Mouse (Mus musculus) hindbrain, embryonic 16.5 days (tissue): Measurements from ENCODE around the gene Slc43a2. TPM values are rescaled to one million over a fixed set of nuclear protein-coding genes. Genes with fewer than 3 reads are reported as not detected.

Experiments used
- ATAC-seq: fragments of 200-750 bp; cut with Nextera tagmentation; 2 replicates; pipeline ENCODE4 v1.8.0; 2017; ENCODE audit warnings: moderate TSS enrichment, moderate library complexity
- H3K27ac ChIP-seq: fragments of 300-500 bp; sonication (generic); 2 replicates; pipeline ENCODE4 v1.5.1; 2014; ENCODE audit warnings: low read depth, mild to moderate bottlenecking, control low read depth, low read length, moderate library complexity
- H3K27me3 ChIP-seq: fragments of 300-500 bp; sonication (generic); replicated peaks from 2 replicates; pipeline ENCODE4 v1.6.1; 2014; ENCODE audit warnings: low read length; ENCODE audit not compliant: control insufficient read depth, insufficient read depth
- H3K36me3 ChIP-seq: fragments of 300-500 bp; sonication (generic); 2 replicates; pipeline ENCODE4 v1.6.1; 2014; ENCODE audit warnings: mild to moderate bottlenecking, low read length, moderate library complexity, mixed read lengths; ENCODE audit not compliant: control insufficient read depth, insufficient read depth
- H3K4me1 ChIP-seq: fragments of 300-500 bp; sonication (generic); 2 replicates; pipeline ENCODE4 v1.6.1; 2014; ENCODE audit warnings: low read depth, low read length; ENCODE audit not compliant: control insufficient read depth, insufficient read depth
- H3K4me2 ChIP-seq: fragments of 300-500 bp; sonication (generic); 2 replicates; pipeline ENCODE4 v1.6.1; 2014; ENCODE audit warnings: mild to moderate bottlenecking, low read length, control low read depth, moderate library complexity
- H3K4me3 ChIP-seq: fragments of 300-500 bp; sonication (generic); 2 replicates; pipeline ENCODE4 v1.5.1; 2014; ENCODE audit warnings: mild to moderate bottlenecking, low read length, control low read depth, moderate library complexity
- H3K9ac ChIP-seq: fragments of 300-500 bp; sonication (generic); 2 replicates; pipeline ENCODE4 v1.6.1; 2014; ENCODE audit warnings: low read depth, mild to moderate bottlenecking, control low read depth, low read length, moderate library complexity
- H3K9me3 ChIP-seq: fragments of 300-500 bp; sonication (generic); 2 replicates; pipeline ENCODE4 v1.6.1; 2014; ENCODE audit warnings: mild to moderate bottlenecking, low read length, moderate library complexity; ENCODE audit not compliant: control insufficient read depth
- WGBS: fragments of 180-500 bp; shearing (Covaris S2); extraction: QIAGEN DNeasy Blood & Tissue Kit; methylation state at CpG from one replicate; pipeline ENCODE4 v1.1.7; 2014; 5-methylcytosine and 5-hydroxymethylcytosine counted together
- polyA plus RNA-seq: library from polyadenylated mRNA; unstranded; fragments of >200 nt; fragmentation: Nextera tagmentation; extraction: Ambion mirVana; gene quantifications from 2 replicates; pipeline ENCODE4 v1.2.1, GENCODE M21; 2015

Gene Slc43a2
- polyA plus RNA-seq, 1 experiment from 2014 or later: 16.9 TPM

- H3K9ac ChIP-seq: no peak overlapping the region
- peaks cover 5% of the 10 kb centered on the region for H3K4me1 ChIP-seq
- H3K27me3 ChIP-seq: no peaks in the 10 kb centered on the region
- peak overlapping the region; percentile 4; the same call in 1 of the 2 replicates for H3K27ac ChIP-seq
- H3K36me3 ChIP-seq: no peaks in the 10 kb centered on the region
- 0 out of 2 replicates have a peak, but pooled peaks have one; percentile 40 for ATAC-seq
- H3K4me3 ChIP-seq: no peak overlapping the region
- WGBS: 71% methylated on average over 19 of the region's 19 CpGs
- H3K4me2 ChIP-seq: no peak overlapping the region
- H3K9me3 ChIP-seq: no peaks in the 10 kb centered on the region
These were observed 9.5 kb downstream of the Slc43a2 start for GRCm38 (mm10) chr11:75540710-75541581.

- H3K36me3 ChIP-seq: peaks cover 8% of the 10 kb centered on the region; the same call in 1 of the 2 replicates
- WGBS: 81% methylated on average over 9 of the region's 9 CpGs
- no peak for ATAC-seq
- no peak overlapping the region for H3K9ac ChIP-seq
- H3K27ac ChIP-seq: no peak overlapping the region
- no peak overlapping the region for H3K4me3 ChIP-seq
- H3K4me1 ChIP-seq: peaks cover 2% of the 10 kb centered on the region
- H3K4me2 ChIP-seq: no peak overlapping the region
- H3K9me3 ChIP-seq: no peaks in the 10 kb centered on the region
- no peaks in the 10 kb centered on the region for H3K27me3 ChIP-seq
These were observed 13.2 kb downstream of the Slc43a2 start for GRCm38 (mm10) chr11:75544713-75545112.

GRCm38 (mm10) chr11:75546057-75546456, 14.6 kb downstream of the Slc43a2 start:
- Histone ChIP-seq H3K36me3 (peaks cover 8% of the 10 kb centered on the region; the same call in 1 of the 2 replicates), H3K9ac (no peak overlapping the region), H3K4me1 (peaks cover 12% of the 10 kb centered on the region), H3K4me2 (no peak overlapping the region), H3K27me3 (no peaks in the 10 kb centered on the region), H3K9me3 (no peaks in the 10 kb centered on the region), H3K4me3 (no peak overlapping the region), H3K27ac (no peak overlapping the region)
- ATAC-seq: no peak
- 75% methylated on average over 4 of the region's 4 CpGs for WGBS

DNA sequence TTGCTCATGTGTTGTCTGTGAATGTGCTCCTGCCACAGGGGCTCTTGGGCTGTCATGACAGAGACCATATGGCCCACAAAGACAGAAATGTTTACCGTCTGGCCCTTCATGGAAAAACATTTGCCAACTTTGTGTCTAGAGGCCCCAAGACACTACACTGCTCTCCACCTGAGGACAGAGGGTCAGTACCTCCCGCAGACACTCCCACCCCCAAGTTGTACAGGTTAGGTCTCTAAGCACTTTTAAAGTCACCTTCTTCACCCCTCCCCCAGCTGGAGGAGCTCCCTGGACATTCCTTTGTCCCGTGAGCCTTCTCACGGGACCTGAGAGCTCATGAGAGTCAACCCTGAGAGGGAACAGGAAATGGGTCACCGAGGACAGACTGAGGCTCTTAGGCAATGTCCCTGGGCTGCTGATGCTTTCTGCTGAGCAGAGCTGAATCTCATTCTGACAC, 18.2 kb downstream of the Slc43a2 start:
- Histone ChIP-seq H3K4me3 (no peak overlapping the region), H3K9me3 (no peaks in the 10 kb centered on the region), H3K27ac (no peak overlapping the region; the same call in 1 of the 2 replicates), H3K27me3 (no peaks in the 10 kb centered on the region), H3K9ac (no peak overlapping the region), H3K36me3 (peaks cover 11% of the 10 kb centered on the region; the same call in 1 of the 2 replicates), H3K4me1 (peaks cover 26% of the 10 kb centered on the region), H3K4me2 (no peak overlapping the region)
- 46% methylated on average over 5 of the region's 5 CpGs for WGBS
- no peak for ATAC-seq

- 36% methylated on average over 12 of the region's 12 CpGs for WGBS
These were observed 18.9 kb downstream of the Slc43a2 start for GRCm38 (mm10) chr11:75550200-75550946.

DNA sequence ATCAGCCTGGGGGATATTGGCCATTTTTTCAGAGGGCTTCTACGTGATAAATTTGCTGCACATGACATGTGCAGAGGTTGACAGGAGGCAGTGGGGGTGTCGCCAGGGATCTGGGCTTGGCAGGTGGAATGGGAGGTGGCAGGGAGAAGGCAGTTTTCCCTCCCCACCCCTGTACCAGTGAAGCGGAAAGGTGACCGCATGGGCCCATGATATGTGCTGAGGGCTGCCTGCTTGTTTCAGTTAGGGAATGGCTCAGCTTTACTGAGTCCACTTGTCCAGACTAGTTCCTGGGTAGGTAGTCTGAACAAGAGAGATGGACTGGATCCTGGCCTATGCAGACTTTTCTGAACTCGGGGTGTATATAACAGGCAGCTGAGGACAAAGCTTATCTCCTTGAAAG, 19.8 kb downstream of the Slc43a2 start:
- Histone ChIP-seq H3K27ac (no peak overlapping the region), H3K4me2 (no peak overlapping the region), H3K4me3 (no peak overlapping the region), H3K27me3 (no peaks in the 10 kb centered on the region), H3K4me1 (peaks cover 26% of the 10 kb centered on the region), H3K9ac (no peak overlapping the region), H3K9me3 (no peaks in the 10 kb centered on the region), H3K36me3 (peaks cover 13% of the 10 kb centered on the region; the same call in 1 of the 2 replicates)
- WGBS: 83% methylated on average over 5 of the region's 5 CpGs
- ATAC-seq: no peak

More at GRCm38 (mm10) chr11:75550200-75550946, 18.9 kb downstream of the Slc43a2 start:
- H3K9me3 ChIP-seq: no peaks in the 10 kb centered on the region
- no peak overlapping the region for H3K4me3 ChIP-seq
- H3K27me3 ChIP-seq: no peaks in the 10 kb centered on the region
- peak; percentile 54 for ATAC-seq
- H3K4me1 ChIP-seq: peaks cover 26% of the 10 kb centered on the region
- no peak overlapping the region for H3K9ac ChIP-seq
- peaks cover 13% of the 10 kb centered on the region; the same call in 1 of the 2 replicates for H3K36me3 ChIP-seq
- H3K4me2 ChIP-seq: no peak overlapping the region
- no peak overlapping the region for H3K27ac ChIP-seq

GRCm38 (mm10) chr11:75551961-75552441, 20.5 kb downstream of the Slc43a2 start:
- Histone ChIP-seq H3K27me3 (no peaks in the 10 kb centered on the region), H3K27ac (no peak overlapping the region; the same call in 1 of the 2 replicates), H3K9ac (0 out of 2 replicates have a peak overlapping the region, but pooled peaks have one; percentile 4), H3K4me3 (no peak overlapping the region), H3K9me3 (no peaks in the 10 kb centered on the region), H3K36me3 (peaks cover 10% of the 10 kb centered on the region; the same call in 1 of the 2 replicates), H3K4me1 (peaks cover 26% of the 10 kb centered on the region), H3K4me2 (no peak overlapping the region)
- ATAC-seq: peak; percentile 32; the same call in 1 of the 2 replicates
- 37% methylated on average over 9 of the region's 9 CpGs for WGBS

GRCm38 (mm10) chr11:75552906-75553482, 21.5 kb downstream of the Slc43a2 start:
- Histone ChIP-seq H3K4me3 (no peak overlapping the region), H3K27me3 (no peaks in the 10 kb centered on the region), H3K4me2 (no peak overlapping the region), H3K9me3 (no peaks in the 10 kb centered on the region), H3K9ac (no peak overlapping the region), H3K4me1 (peaks cover 26% of the 10 kb centered on the region), H3K36me3 (peaks cover 9% of the 10 kb centered on the region; the same call in 1 of the 2 replicates), H3K27ac (no peak overlapping the region; the same call in none of the 2 replicates)
- WGBS: 65% methylated on average over 7 of the region's 7 CpGs
- no peak for ATAC-seq
